Mouse (Mus musculus) neural tube, embryonic 13.5 days (tissue): Measurements from ENCODE around the gene Unc79. TPM values are rescaled to one million over a fixed set of nuclear protein-coding genes. Genes with fewer than 3 reads are reported as not detected.
A peak's percentile ranks its signal among the peaks of the same experiment; 100 is the strongest.

Experiments used
- ATAC-seq: fragments of 200-750 bp; cut with Nextera tagmentation; 2 replicates; pipeline ENCODE4 v1.8.0; 2017; ENCODE audit warnings: low read depth, mild to moderate bottlenecking, moderate TSS enrichment, moderate library complexity
- H3K27ac ChIP-seq: fragments of 300-500 bp; sonication (generic); replicated peaks from 2 replicates; pipeline ENCODE4 v1.5.1; 2015; ENCODE audit warnings: moderate library complexity, mild to moderate bottlenecking, inconsistent platforms
- H3K27me3 ChIP-seq: fragments of 300-500 bp; sonication (generic); 2 replicates; pipeline ENCODE4 v1.6.1; 2015; ENCODE audit warnings: mild to moderate bottlenecking, inconsistent platforms
- H3K36me3 ChIP-seq: fragments of 300-500 bp; sonication (generic); 2 replicates; pipeline ENCODE4 v1.6.1; 2015; ENCODE audit warnings: mild to moderate bottlenecking, inconsistent platforms
- H3K4me1 ChIP-seq: fragments of 300-500 bp; sonication (generic); replicated peaks from 2 replicates; pipeline ENCODE4 v1.6.1; 2015; ENCODE audit warnings: inconsistent platforms
- H3K4me2 ChIP-seq: fragments of 300-500 bp; sonication (generic); 2 replicates; pipeline ENCODE4 v1.6.1; 2015; ENCODE audit warnings: inconsistent platforms, mild to moderate bottlenecking, moderate library complexity
- H3K4me3 ChIP-seq: fragments of 300-500 bp; sonication (generic); 2 replicates; pipeline ENCODE4 v1.5.1; 2015; ENCODE audit warnings: mild to moderate bottlenecking, inconsistent platforms
- H3K9ac ChIP-seq: fragments of 300-500 bp; sonication (generic); 2 replicates; pipeline ENCODE4 v1.6.1; 2015; ENCODE audit warnings: moderate library complexity, mild to moderate bottlenecking, inconsistent platforms
- H3K9me3 ChIP-seq: fragments of 300-500 bp; sonication (generic); 2 replicates; pipeline ENCODE4 v1.6.1; 2016; ENCODE audit warnings: inconsistent platforms
- WGBS: fragments of 180-500 bp; shearing (Covaris S2); methylation state at CpG from one replicate; pipeline ENCODE4 v1.1.7; 2015; 5-methylcytosine and 5-hydroxymethylcytosine counted together
- polyA plus RNA-seq: library from polyadenylated mRNA; unstranded; fragments of >200 nt; fragmentation: Nextera tagmentation; extraction: Ambion mirVana; gene quantifications from 2 replicates; pipeline ENCODE4 v1.2.1, GENCODE M21; 2015

The Unc79 gene
- polyA plus RNA-seq, 1 experiment from 2014 or later = 5.8 TPM

DNA sequence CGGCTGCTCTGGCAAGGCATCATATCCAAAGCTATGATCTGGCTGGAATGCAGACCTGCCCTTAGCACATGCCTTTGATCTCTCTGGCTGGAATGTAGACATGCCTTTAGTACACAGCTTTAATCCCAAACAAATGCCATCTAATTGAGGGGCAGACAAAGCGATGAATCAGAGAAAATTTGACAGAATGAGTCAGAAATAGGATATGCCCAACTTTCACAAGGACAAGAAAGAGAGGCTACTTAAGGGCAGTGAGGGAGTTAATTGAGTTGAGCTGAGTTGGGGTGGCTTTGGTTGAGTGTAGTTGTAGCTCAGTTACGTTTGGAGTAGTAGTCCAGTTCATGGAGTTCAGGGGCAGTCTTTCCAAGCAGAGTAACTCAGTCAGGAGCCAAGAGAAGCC lies 12.4 kb downstream of the Unc79 start:
- Histone ChIP-seq H3K4me3 (no peak overlapping the region), H3K36me3 (no peaks in the 10 kb centered on the region), H3K4me2 (no peak overlapping the region), H3K27ac (no peak overlapping the region), H3K9ac (no peak overlapping the region), H3K4me1 (0 out of 2 replicates have a peak, but pooled peaks cover 6% of the 10 kb centered on the region), H3K9me3 (no peaks in the 10 kb centered on the region), H3K27me3 (no peaks in the 10 kb centered on the region)
- no peak for ATAC-seq
- 80% methylated on average over 3 of the region's 3 CpGs for WGBS

DNA sequence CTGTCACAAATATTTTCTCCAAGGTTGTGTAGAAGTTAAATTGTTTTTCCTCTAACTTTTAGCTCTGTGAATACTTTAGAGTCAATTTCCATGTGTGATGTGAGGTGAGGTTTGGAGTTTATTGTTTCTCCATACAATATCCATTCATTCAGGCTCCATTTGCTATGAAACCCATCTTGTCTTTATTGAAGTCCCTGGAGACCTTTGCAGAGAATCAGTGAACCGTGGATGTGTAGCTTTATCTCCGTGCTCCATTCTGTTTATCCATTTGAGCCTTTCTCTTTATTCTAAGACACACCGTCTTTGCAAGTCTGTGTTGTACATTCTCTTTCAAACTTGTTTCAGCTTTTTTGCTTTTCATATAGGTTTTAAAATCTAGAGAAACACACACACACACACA lies 15.8 kb downstream of the Unc79 start:
- no peaks in the 10 kb centered on the region for H3K36me3 ChIP-seq
- H3K9me3 ChIP-seq = no peaks in the 10 kb centered on the region
- H3K27ac ChIP-seq = no peak overlapping the region
- H3K4me2 ChIP-seq = no peak overlapping the region
- no peak for ATAC-seq
- H3K4me1 ChIP-seq = 0 out of 2 replicates have a peak, but pooled peaks cover 6% of the 10 kb centered on the region
- H3K27me3 ChIP-seq = no peaks in the 10 kb centered on the region
- no peak overlapping the region for H3K9ac ChIP-seq
- H3K4me3 ChIP-seq = no peak overlapping the region
- WGBS = 4% methylated on average over 3 of the region's 3 CpGs

DNA sequence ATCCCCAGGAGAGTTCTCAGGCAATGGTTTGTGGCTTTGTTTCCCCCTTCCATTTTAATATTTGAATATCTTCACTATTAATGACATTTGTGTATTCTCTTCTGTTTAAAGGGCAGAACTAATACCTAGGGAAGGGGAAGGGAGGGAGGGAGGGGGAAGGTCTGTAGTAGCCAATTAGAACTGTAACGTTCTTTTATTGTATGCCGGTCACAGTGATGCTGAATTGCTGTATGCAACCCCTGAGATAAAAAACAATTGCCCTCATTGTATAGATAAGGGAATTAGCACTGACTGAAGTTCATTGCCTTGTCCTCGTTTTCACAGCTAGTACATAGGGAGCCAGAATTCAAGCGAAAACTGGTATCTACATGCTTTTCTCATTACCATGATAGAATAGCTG lies 31.9 kb downstream of the Unc79 start:
- 15% methylated on average over 4 of the region's 4 CpGs for WGBS
- Histone ChIP-seq H3K4me1 (peaks cover 26% of the 10 kb centered on the region), H3K9me3 (no peaks in the 10 kb centered on the region), H3K4me3 (no peak overlapping the region), H3K4me2 (no peak overlapping the region), H3K27me3 (no peaks in the 10 kb centered on the region), H3K36me3 (no peaks in the 10 kb centered on the region), H3K9ac (no peak overlapping the region), H3K27ac (no peak overlapping the region; the same call in 1 of the 2 replicates)
- no peak for ATAC-seq

DNA sequence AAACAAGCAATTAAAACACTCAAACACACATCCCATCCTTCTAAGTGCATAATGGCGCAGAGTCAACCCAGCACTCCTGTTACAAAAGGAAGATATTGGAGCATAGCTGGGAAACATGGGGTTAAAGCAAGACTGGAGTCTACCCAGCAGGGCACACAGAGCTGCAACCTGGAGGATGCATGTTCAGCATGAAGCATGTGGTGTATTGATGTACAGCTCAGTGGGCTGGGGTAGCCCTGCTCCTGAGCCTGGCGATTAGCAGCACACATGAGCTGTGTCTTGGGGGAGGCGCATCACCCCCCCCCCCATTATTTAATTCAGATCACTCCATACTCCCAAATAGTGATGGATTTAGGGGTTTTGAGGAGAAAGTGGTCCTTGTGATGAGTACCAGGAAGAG lies 32.9 kb downstream of the Unc79 start:
- Histone ChIP-seq H3K4me3 (no peak overlapping the region), H3K27me3 (no peaks in the 10 kb centered on the region), H3K9me3 (no peaks in the 10 kb centered on the region), H3K9ac (no peak overlapping the region), H3K4me1 (peaks cover 30% of the 10 kb centered on the region), H3K27ac (no peak overlapping the region), H3K4me2 (no peak overlapping the region), H3K36me3 (no peaks in the 10 kb centered on the region)
- ATAC-seq = peak; percentile 70; the same call in 1 of the 2 replicates
- 90% methylated on average over 3 of the region's 3 CpGs for WGBS

DNA sequence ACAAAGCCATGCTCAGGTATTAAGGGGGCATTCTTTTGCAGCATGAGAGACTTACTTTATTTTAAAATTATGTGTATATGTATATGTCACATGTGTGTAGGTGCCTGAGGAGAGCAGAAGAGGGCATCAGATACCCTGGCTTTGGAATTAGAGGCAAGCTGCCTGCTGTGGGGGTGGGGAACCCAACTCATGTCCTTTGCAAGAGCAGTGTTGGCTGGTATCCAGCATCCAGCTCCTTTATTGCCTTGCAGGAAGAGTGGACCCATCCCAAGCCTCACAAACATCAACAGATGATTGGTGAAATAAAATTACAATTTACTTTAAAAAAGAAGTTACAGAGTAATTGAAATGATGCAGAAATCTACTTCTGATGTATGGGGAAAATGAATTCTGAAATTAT lies 36.7 kb downstream of the Unc79 start:
- Histone ChIP-seq H3K9me3 (no peaks in the 10 kb centered on the region), H3K9ac (no peak overlapping the region), H3K27ac (no peak overlapping the region), H3K27me3 (no peaks in the 10 kb centered on the region), H3K36me3 (no peaks in the 10 kb centered on the region), H3K4me3 (no peak overlapping the region), H3K4me1 (peaks cover 18% of the 10 kb centered on the region), H3K4me2 (no peak overlapping the region)
- no peak for ATAC-seq

DNA sequence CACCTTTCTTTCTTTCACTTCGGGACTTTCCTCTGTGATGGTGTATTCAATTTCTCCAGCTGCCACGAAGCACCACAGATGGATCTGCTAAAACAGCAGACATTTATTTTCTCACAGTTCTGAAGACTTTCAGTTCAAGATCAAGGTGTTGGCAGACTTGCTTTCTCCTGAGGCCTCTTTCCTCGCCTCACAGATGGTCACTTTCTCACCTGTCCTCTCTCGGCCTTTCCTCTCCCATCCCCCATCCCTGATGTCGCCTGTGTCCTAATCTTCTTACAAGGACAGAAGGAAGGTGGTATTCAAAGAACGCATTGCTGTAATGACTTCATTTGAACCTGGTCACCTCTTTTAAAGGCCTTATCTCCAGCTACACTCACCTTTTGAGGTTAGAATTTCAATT lies 39.1 kb downstream of the Unc79 start:
- no peak for ATAC-seq
- WGBS = 87% methylated on average over 6 of the region's 6 CpGs
- no peaks in the 10 kb centered on the region for H3K27me3 ChIP-seq

DNA sequence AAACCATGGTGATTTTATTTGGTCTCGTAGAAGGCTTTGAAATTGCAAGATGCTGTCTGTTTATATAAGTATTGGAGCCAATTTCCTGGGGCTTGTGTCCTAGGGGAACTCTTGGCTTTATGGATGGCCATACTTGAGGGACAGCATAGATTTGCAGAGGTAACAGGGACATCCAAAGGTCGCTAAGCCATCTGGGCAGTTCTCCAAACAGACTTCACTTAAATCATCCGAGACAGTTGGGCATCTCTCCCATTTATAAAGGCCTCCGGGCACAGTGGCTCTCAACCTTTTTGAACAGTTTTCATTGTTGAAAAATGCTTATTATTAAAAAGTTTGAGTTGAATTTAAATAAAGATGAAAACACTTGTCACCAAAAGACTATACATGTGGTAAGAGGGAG lies 59.8 kb downstream of the Unc79 start:
- Histone ChIP-seq H3K4me2 (no peak overlapping the region), H3K27me3 (no peaks in the 10 kb centered on the region), H3K27ac (no peak overlapping the region), H3K4me3 (no peak overlapping the region), H3K36me3 (peaks cover 21% of the 10 kb centered on the region), H3K9me3 (no peaks in the 10 kb centered on the region), H3K4me1 (peaks cover 22% of the 10 kb centered on the region), H3K9ac (no peak overlapping the region)
- 18% methylated on average over 4 of the region's 4 CpGs for WGBS
- peak; percentile 46; the same call in 1 of the 2 replicates for ATAC-seq

More for the DNA sequence above, 39.1 kb downstream of the Unc79 start:
- Histone ChIP-seq H3K9ac (no peak overlapping the region), H3K4me2 (no peak overlapping the region), H3K36me3 (peaks cover 11% of the 10 kb centered on the region; the same call in 1 of the 2 replicates), H3K9me3 (no peaks in the 10 kb centered on the region), H3K4me3 (no peak overlapping the region), H3K4me1 (0 out of 2 replicates have a peak, but pooled peaks cover 4% of the 10 kb centered on the region), H3K27ac (no peak overlapping the region)

DNA sequence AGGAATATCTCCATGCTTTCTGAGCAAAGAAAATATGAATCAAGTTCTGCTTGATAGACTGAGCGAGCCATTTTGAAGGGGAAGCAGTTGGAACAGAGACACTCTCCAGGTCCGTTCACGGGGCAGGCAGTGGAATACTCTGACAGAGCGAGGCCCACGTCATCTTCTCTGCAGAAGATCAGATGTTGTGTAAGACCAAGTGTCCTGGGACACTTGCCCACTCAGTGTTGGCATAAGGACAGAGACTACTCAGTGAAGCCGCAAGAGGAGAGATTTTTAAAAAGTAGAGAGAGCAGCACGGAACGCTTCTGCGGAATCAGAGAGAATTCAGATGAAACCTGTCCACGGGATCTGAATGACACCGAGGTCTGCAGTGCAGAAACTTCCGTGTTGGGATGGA lies 69.5 kb downstream of the Unc79 start:
- WGBS = 93% methylated on average over 12 of the region's 12 CpGs
- no peak overlapping the region for H3K27ac ChIP-seq
- H3K9ac ChIP-seq = no peak overlapping the region
- H3K36me3 ChIP-seq = peaks cover 35% of the 10 kb centered on the region
- H3K4me2 ChIP-seq = no peak overlapping the region
- ATAC-seq = no peak
- no peaks in the 10 kb centered on the region for H3K4me1 ChIP-seq
- no peaks in the 10 kb centered on the region for H3K27me3 ChIP-seq
- H3K9me3 ChIP-seq = no peaks in the 10 kb centered on the region
- H3K4me3 ChIP-seq = no peak overlapping the region

DNA sequence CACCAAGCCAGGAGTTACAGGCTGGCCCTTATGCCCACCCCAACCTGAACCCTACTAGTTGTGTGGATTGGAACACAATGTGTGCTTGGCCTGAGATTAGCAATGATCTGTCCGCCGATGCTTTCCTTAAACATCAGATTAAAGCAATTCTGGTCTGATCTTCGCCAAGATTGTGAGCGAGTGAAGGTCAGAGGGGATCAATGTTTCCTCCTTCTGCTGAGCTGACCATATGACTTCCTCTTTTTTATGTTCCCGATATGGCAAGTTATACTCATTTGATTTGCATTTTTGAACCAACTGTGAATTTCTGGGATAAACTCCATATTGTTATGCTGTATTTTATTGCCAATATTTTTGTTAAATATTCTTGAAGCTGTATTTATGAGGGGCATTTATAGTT lies 88.0 kb downstream of the Unc79 start:
- H3K9me3 ChIP-seq = no peaks in the 10 kb centered on the region
- H3K4me3 ChIP-seq = no peak overlapping the region
- H3K27me3 ChIP-seq = no peaks in the 10 kb centered on the region
- no peak overlapping the region for H3K27ac ChIP-seq
- no peak for ATAC-seq
- peaks cover under 1% of the 10 kb centered on the region; the same call in 1 of the 2 replicates for H3K36me3 ChIP-seq
- H3K9ac ChIP-seq = no peak overlapping the region
- H3K4me1 ChIP-seq = no peaks in the 10 kb centered on the region
- 88% methylated on average over 5 of the region's 5 CpGs for WGBS
- no peak overlapping the region for H3K4me2 ChIP-seq

DNA sequence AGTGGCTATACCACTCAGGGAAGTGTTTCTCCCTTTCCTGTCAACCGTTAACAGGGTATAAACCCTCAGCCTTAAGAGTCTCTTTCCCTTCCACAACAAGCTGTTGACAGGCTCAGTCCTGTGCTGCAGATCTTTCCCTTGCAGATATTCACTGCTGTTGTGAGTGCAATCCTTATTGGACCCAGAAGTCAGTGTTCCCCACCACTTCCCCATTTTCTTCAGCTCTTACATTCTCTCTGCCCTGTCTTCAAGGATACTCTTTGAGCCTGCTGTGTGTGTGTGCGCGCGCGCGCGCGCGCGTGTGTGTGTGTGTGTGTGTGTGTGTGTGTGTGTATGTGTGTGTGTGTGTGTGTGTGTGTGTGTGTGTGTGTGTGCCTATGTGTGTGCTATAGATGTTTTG lies 90.7 kb downstream of the Unc79 start:
- no peak overlapping the region for H3K4me3 ChIP-seq
- peaks cover 11% of the 10 kb centered on the region for H3K36me3 ChIP-seq
- H3K9me3 ChIP-seq = no peaks in the 10 kb centered on the region
- no peak overlapping the region for H3K4me2 ChIP-seq
- H3K27me3 ChIP-seq = no peaks in the 10 kb centered on the region
- H3K4me1 ChIP-seq = peaks cover 6% of the 10 kb centered on the region; the same call in 1 of the 2 replicates
- no peak for ATAC-seq
- WGBS = 92% methylated on average over 10 of the region's 10 CpGs
- H3K27ac ChIP-seq = no peak overlapping the region
- H3K9ac ChIP-seq = no peak overlapping the region

DNA sequence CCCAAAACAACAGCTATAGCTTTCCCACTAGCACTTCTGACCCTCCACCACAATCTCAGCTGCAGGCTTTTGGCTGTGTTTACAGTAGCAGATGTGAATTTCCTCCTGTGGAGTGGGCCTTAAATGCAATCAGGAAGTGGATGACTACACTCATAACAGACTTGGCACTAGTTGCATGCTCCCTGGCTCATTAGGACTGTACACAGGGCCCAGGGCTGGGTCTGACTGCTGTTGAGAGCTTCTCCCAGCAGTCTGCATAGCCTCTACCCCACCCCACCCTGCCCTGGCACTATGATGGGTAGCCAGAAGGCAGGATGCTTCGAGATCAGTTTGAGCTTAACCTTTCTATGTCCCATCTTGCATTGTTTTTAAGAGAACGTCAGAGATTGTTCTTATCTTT lies 91.5 kb downstream of the Unc79 start:
- WGBS = 93% methylated on average over 2 of the region's 2 CpGs
- Histone ChIP-seq H3K36me3 (peaks cover 11% of the 10 kb centered on the region), H3K27me3 (no peaks in the 10 kb centered on the region), H3K9ac (no peak overlapping the region), H3K4me3 (no peak overlapping the region), H3K4me1 (peaks cover 8% of the 10 kb centered on the region; the same call in 1 of the 2 replicates), H3K27ac (no peak overlapping the region), H3K4me2 (no peak overlapping the region), H3K9me3 (no peaks in the 10 kb centered on the region)
- ATAC-seq = no peak

DNA sequence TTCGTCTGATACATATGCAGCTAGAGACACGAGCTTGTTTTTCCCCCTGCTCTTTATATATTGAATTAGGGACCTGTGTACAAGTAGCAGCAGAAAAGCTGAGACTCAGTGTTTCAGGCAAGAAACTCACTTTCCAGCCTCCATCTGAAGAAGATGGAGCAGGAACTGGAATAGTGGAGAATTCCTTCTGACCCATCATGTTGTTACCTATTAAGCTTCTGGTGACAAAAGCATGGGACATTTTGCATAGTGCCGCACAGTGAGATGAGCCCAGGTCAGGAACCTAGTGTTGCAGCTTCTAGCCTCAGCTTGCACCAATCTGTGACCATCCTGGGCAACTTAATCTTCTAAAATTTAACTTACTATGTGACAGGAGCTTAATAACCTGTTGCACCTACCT lies 92.7 kb downstream of the Unc79 start:
- peaks cover 8% of the 10 kb centered on the region; the same call in 1 of the 2 replicates for H3K4me1 ChIP-seq
- H3K9ac ChIP-seq = no peak overlapping the region
- WGBS = 90% methylated on average over 3 of the region's 3 CpGs
- no peaks in the 10 kb centered on the region for H3K27me3 ChIP-seq
- no peak for ATAC-seq
- no peak overlapping the region for H3K27ac ChIP-seq
- H3K4me3 ChIP-seq = no peak overlapping the region
- no peak overlapping the region for H3K4me2 ChIP-seq
- H3K9me3 ChIP-seq = no peaks in the 10 kb centered on the region
- peaks cover 11% of the 10 kb centered on the region for H3K36me3 ChIP-seq

DNA sequence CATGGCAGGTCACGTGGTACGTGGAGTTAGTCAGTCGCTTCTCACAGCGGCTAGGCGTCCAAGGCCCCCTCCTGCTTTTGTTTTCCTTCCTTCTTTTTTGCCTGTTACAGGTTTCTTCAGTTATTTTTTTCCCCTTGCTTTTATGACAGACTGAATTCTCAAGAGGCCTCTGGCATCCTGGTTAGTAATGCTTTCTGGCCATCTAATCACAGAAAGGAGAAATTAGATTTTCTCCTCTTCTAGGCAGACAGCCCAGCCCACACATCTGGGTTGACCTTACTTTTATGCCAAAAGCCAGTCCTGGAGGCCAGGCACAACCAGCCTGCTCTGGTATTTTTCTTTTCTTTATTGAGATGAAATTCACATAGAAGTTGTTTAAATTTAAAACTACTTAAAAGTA lies 94.1 kb downstream of the Unc79 start:
- Histone ChIP-seq H3K4me1 (peaks cover 8% of the 10 kb centered on the region; the same call in 1 of the 2 replicates), H3K4me3 (no peak overlapping the region), H3K36me3 (peaks cover 15% of the 10 kb centered on the region), H3K9ac (no peak overlapping the region), H3K27me3 (no peaks in the 10 kb centered on the region), H3K9me3 (no peaks in the 10 kb centered on the region), H3K4me2 (no peak overlapping the region), H3K27ac (no peak overlapping the region)
- no peak for ATAC-seq
- WGBS = 88% methylated on average over 5 of the region's 5 CpGs
